Mouse (Mus musculus): ENCODE data around the gene Fibcd1. TPM values are rescaled to one million over a fixed set of nuclear protein-coding genes. Genes with fewer than 3 reads are reported as not detected.
A peak's percentile ranks its signal among the peaks of the same experiment; 100 is the strongest.

Fibcd1 gene
- polyA plus RNA-seq, 1 experiment = 1.1 TPM

DNA sequence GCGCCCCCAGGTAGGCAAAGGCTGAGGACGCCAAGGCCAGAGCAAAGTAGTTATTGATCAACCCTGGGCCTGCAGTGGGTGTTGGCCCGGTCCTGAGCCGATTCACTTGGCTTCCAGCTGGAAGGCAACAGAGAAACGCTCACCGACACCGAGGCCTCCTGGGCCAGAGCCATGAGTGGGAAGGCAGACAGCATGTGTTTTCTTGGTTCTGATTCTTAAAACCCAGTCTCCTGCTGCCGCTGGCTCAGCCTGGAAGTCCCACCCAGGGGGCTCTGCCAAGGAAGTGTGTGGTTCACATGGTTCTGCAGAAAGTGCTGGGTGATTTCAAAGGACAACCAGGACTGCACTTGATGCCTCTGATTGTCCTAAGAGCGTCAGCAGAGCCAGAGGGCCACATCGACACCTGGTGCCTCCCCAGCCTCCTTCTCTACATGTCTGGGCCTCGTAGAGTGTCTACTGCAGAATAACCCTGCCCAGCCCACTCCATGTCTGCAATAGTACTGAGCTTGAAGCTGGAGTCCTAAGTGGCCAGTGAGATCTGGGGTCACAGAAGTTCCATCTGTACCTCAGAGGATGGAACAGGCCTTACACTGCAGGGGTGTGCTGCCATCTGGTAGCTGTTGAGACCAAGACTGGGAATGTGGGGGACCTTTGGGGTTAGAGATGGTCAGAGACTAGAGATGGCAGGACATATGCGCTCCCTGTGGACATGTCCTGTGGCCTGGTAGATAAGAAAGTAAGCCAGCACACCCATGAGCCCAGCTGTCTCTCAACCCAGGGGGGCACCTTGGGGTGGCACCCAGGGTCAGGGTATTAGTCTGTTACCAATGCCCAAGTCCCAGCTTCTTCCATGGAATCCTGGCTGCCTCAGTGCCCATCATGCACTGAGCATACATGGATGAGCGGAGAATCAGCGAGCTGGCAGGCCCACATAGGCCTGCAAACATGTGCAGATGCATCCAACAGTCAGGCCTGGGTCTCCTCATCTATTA, 19.4 kb downstream of the Fibcd1 start:
- Histone ChIP-seq H3ac (ENCODE audit: control insufficient read depth, insufficient read length, low read depth) (no peak overlapping the region), H3K4me3 (ENCODE audit: insufficient read depth, poor library complexity, severe bottlenecking) (no peak overlapping the region), H3K79me3 (ENCODE audit: low read depth) (no peaks in the 10 kb centered on the region), H3K79me2 (ENCODE audit: control insufficient read depth, insufficient read depth) (no peaks in the 10 kb centered on the region), H3K36me3 (ENCODE audit: control insufficient read depth, insufficient read depth) (no peaks in the 10 kb centered on the region), H3K27me3 (ENCODE audit: control insufficient read depth, insufficient read depth, insufficient read length) (peaks cover 8% of the 10 kb centered on the region)
- no peak for TF ChIP-seq MYOD1 (IDR thresholded peaks at IDR 0.05; ENCODE audit: control insufficient read depth, insufficient read length, low read depth)
- no peak for TF ChIP-seq USF1 (IDR thresholded peaks at IDR 0.05; ENCODE audit: low read depth)
- no peak for TF ChIP-seq CEBPB (IDR thresholded peaks at IDR 0.05; ENCODE audit: low read depth)

DNA sequence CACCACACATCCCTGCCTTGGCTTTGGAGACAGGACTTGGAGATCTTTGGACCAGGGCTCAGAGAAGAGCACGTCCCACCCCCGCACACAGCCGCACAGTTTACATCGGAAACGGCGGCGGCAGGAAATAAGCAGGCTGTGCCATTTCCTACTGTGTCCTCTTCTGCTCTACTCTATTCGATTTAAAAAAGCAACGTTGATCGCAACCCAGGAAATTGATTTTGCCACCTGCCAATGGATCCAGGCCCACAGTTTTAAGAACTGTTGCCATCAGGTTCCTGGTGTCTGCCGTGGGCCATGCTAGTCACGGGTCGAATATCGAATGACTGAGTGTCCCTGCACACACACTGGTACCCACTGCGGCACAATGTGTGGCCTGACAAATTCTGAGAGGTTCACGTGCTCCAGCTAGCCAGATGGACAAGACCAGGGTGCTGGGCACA, 20.3 kb downstream of the Fibcd1 start:
- Histone ChIP-seq H3K27me3 (ENCODE audit: control insufficient read depth, insufficient read depth, insufficient read length) (peaks cover 4% of the 10 kb centered on the region), H3K79me3 (ENCODE audit: low read depth) (no peaks in the 10 kb centered on the region)

DNA sequence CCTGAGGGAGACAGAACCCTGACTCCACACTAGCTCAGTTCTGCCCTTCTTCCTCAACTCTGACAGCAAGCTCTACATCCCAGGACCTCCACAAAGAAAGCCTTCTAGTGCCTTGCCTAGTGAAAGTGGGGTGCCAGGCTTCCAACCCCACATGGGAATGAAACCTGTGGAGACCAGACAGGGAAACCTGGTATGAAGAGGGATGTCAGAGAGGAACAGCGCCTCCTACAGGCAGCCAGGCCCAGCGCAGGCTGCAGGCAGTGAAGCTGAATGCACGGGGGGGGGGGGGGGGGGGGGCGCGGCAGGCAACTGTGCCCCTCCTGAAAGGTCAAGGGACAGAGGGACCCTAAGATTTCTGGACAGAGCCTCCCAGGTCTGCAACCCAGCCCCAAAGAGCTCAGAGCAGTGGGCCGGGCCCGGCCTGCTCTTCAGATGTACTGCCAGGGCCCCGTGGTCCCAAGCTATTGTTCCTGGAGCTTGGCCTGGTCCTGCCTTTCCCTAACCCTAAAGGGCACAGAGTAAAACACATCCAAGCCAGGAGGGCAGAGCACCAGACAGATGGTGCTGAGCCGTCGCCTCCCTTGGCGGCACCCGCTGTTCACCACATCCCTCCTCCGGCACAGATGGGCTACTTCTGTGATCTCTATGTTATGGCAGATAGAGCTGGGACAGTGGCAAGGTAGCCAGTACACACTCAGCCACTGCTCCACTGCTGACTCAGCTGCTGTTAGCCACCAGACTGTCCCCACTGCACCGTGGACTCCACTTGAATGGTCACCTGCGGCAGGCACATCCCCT, 21.7 kb downstream of the Fibcd1 start:
- Histone ChIP-seq H3K79me3 (ENCODE audit: low read depth) (no peaks in the 10 kb centered on the region), H3K27me3 (ENCODE audit: control insufficient read depth, insufficient read depth, insufficient read length) (no peaks in the 10 kb centered on the region), H3ac (ENCODE audit: control insufficient read depth, insufficient read length, low read depth) (no peak overlapping the region), H3K79me2 (ENCODE audit: control insufficient read depth, insufficient read depth) (no peaks in the 10 kb centered on the region), H3K36me3 (ENCODE audit: control insufficient read depth, insufficient read depth) (no peaks in the 10 kb centered on the region), H3K4me3 (ENCODE audit: insufficient read depth, poor library complexity, severe bottlenecking) (no peak overlapping the region)
- peak; percentile 40 for TF ChIP-seq CTCF (IDR thresholded peaks at IDR 0.05; ENCODE audit: control insufficient read depth, insufficient read depth, insufficient read length)
- TF ChIP-seq MYOG (IDR thresholded peaks at IDR 0.05; ENCODE audit: control insufficient read depth, extremely low read depth, insufficient read length) = no peak
- no peak for TF ChIP-seq MAX (IDR thresholded peaks at IDR 0.05)

More for the DNA sequence above, 20.3 kb downstream of the Fibcd1 start:
- Histone ChIP-seq H3K4me3 (ENCODE audit: insufficient read depth, poor library complexity, severe bottlenecking) (no peak overlapping the region), H3K36me3 (ENCODE audit: control insufficient read depth, insufficient read depth) (no peaks in the 10 kb centered on the region), H3ac (ENCODE audit: control insufficient read depth, insufficient read length, low read depth) (no peak overlapping the region), H3K79me2 (ENCODE audit: control insufficient read depth, insufficient read depth) (no peaks in the 10 kb centered on the region)
- no peak for TF ChIP-seq FOSL1 (IDR thresholded peaks at IDR 0.05; ENCODE audit: insufficient read depth, low read length, poor library complexity, severe bottlenecking)
- TF ChIP-seq CEBPB (IDR thresholded peaks at IDR 0.05; ENCODE audit: low read depth) = no peak
- TF ChIP-seq MYOD1 (IDR thresholded peaks at IDR 0.05; ENCODE audit: control insufficient read depth, insufficient read length, low read depth) = no peak
- TF ChIP-seq MYOG (IDR thresholded peaks at IDR 0.05; ENCODE audit: control insufficient read depth, extremely low read depth, insufficient read length) = no peak
- no peak for TF ChIP-seq MAX (IDR thresholded peaks at IDR 0.05)
- TF ChIP-seq USF1 (IDR thresholded peaks at IDR 0.05; ENCODE audit: low read depth) = no peak
- no peak for TF ChIP-seq CTCF (IDR thresholded peaks at IDR 0.05; ENCODE audit: control insufficient read depth, insufficient read depth, insufficient read length)

DNA sequence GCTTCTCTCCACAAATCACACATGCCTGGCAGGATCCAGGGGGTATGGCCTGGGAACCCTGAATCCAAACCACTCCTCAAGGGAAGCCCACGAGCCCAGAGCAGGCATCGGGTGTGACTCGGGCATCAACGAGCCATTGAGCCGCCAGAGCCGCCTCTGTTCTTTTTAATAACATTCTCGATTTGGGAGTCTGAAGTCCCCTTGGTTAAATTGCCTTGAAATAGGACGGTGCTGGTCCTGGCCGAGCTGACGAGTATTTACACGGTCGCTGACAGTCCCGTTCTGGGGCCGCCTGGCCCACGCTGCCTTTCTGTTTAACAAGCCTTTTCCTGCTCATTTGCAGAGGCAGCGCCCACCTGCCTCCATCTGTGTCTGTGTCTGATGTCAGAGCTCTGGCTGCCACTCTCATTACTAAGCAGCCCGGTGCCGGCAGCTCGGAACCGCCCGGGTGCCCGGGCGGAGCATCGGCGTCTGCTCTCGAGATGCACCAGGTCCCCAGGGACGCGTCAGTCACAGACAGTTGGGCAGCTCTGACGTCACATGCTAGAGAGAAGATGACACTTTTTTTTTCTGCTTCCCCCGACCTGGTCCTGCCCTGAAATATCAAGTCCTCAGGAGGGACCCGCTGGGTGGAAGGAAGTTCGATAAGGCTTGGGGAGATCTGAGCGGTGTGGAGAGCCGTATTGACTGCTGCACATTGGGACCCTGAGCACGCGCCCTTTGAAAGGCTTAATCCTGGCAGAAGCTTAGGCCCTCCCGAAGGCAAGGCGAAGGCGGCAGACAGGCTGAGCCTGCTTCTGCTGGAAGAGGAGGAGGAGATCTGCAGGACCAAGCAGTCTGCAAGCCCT, 23.1 kb downstream of the Fibcd1 start:
- Histone ChIP-seq H3K36me3 (ENCODE audit: control insufficient read depth, insufficient read depth) (no peaks in the 10 kb centered on the region), H3ac (ENCODE audit: control insufficient read depth, insufficient read length, low read depth) (peak overlapping the region; percentile 45), H3K79me2 (ENCODE audit: control insufficient read depth, insufficient read depth) (no peaks in the 10 kb centered on the region), H3K4me3 (ENCODE audit: insufficient read depth, poor library complexity, severe bottlenecking) (no peak overlapping the region), H3K27me3 (ENCODE audit: control insufficient read depth, insufficient read depth, insufficient read length) (no peaks in the 10 kb centered on the region), H3K79me3 (ENCODE audit: low read depth) (no peaks in the 10 kb centered on the region)
- TF ChIP-seq MAX (IDR thresholded peaks at IDR 0.05) (no peak), MYOG (IDR thresholded peaks at IDR 0.05; ENCODE audit: control insufficient read depth, extremely low read depth, insufficient read length) (no peak), MYOD1 (IDR thresholded peaks at IDR 0.05; ENCODE audit: control insufficient read depth, insufficient read length, low read depth) (no peak), FOSL1 (IDR thresholded peaks at IDR 0.05; ENCODE audit: insufficient read depth, low read length, poor library complexity, severe bottlenecking) (no peak), USF1 (IDR thresholded peaks at IDR 0.05; ENCODE audit: low read depth) (no peak), CEBPB (IDR thresholded peaks at IDR 0.05; ENCODE audit: low read depth) (no peak), CTCF (IDR thresholded peaks at IDR 0.05; ENCODE audit: control insufficient read depth, insufficient read depth, insufficient read length) (no peak)

DNA sequence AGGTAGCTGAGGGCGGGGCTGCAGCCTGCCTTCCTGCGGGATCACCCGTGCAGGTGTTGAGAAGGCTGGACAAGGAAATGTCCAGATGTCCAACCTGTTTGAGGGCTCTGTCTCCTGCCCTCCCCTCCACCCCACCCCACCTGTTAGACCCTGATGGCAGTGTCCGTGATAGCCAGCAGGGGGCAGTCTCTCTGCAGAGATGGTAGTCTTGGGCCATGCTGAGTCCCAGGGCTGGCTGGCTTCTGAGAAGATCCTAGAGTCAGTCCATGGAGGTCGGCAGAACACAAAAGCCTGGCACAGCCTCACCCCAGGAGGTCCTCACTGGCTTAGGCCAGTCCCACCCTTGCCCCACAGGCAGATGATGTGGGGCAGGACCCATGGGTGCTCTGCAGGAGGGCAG, 30.4 kb downstream of the Fibcd1 start:
- no peak overlapping the region for H3K4me3 ChIP-seq (ENCODE audit: insufficient read depth, poor library complexity, severe bottlenecking)
- no peak for TF ChIP-seq MYOG (IDR thresholded peaks at IDR 0.05; ENCODE audit: control insufficient read depth, extremely low read depth, insufficient read length)
- TF ChIP-seq CTCF (IDR thresholded peaks at IDR 0.05; ENCODE audit: control insufficient read depth, insufficient read depth, insufficient read length) = peak; percentile 61
- no peak overlapping the region for H3ac ChIP-seq (ENCODE audit: control insufficient read depth, insufficient read length, low read depth)
- H3K36me3 ChIP-seq (ENCODE audit: control insufficient read depth, insufficient read depth) = no peaks in the 10 kb centered on the region
- H3K79me3 ChIP-seq (ENCODE audit: low read depth) = no peaks in the 10 kb centered on the region
- no peaks in the 10 kb centered on the region for H3K27me3 ChIP-seq (ENCODE audit: control insufficient read depth, insufficient read depth, insufficient read length)
- H3K79me2 ChIP-seq (ENCODE audit: control insufficient read depth, insufficient read depth) = peaks cover under 1% of the 10 kb centered on the region
